Mouse (Mus musculus) embryo, embryonic 11 days (tissue): ENCODE results near the gene Slk.

Experiments used
- DNase-seq: peaks from one replicate; pipeline ENCODE4 v3.0.0-alpha.2; 2015

Slk gene

GRCm38 (mm10) chr19:47654896-47655295 lies 75.4 kb downstream of the Slk start:
- no peak for DNase-seq

- peak; percentile 76 for DNase-seq
These were observed 79.5 kb downstream of the Slk start for GRCm38 (mm10) chr19:47658914-47659535.

DNA sequence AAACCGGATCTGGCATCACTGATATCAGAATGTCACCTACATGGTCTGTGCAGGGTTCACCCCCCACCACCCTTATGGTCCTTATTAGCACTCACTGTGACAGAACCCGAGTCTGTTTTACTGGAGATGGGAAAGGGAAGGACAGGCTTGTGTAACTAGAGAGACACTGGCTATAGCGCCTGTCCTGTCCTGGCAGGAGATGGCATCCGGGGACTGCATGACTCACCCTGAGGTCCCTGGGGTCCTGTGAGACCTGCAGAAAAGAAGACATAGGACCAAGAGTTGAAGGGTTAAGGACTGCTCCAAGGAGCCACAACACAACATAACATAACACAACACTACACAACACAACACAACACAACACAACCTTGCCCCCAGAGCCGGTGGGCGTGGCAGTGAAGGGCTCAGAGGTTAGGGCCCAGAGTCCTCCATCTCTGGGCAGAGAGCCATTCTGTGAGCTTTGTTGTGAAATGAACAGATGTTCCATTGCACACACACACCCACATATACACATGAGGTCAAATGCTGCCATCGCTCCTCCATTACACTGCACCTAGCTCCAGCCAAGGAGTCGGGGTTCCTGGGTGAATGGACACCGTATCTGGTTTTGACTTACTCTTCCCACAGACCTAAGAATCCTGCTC lies 80.4 kb downstream of the Slk start:
- no peak for DNase-seq

DNA sequence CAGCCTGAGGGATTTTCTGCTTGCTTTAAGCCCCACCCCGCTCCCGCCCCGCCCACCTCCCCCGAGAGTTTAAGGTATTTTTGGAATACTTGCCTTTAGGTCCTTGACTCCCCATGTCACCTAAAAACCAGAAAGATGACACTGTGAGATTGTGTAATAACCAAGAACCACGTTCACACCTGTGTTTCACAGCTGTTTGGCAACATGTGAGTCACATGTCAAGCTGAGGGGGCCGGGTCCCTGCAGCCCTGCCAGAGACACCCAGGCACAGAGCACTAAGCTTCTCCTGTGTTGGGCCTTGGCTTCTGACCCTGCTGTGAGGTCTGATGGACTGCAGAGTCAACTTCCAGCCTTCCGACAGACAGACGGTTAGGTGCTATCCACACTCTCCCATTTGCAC lies 88.1 kb downstream of the Slk start:
- DNase-seq: no peak

DNA sequence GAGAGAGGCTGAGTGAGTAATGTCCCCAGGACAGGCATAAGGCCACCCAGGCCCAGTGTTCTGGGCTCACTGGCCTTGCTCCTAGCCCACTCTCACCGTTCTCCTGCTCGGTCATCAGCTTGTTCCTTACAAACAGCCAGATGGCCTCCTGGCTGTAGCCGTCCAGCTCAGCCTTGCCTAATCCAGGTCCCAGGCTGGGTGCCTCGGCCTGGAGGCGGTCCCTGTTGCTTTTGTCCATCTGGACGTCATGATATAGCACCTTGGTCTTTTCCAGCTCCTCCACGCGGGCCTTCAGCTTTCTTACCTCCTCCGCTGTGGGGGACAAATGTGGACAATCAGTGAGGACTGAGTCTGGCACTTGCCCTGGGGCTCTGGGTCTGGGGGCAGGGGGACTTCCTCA lies 88.9 kb downstream of the Slk start:
- peak; percentile 14 for DNase-seq

DNA sequence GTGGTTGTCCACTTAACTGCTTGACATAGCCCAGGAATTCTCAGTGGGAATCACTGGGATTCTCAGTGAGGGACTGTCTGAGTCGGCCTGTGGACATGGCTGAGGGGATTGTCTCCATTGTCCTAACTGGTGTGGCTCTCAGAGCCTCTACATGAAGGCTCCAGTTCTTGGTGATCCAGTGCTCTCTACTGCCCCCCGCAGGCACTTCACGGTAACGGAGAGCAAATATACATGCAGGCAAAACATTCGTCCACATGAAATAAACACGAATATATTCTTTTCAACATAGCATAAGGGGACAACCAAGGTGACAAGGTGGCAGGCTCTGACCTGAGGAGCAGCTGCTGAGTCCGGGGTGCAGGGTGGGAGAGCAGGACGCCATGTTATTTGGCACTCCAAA lies 94.9 kb downstream of the Slk start:
- DNase-seq: peak; percentile 55

DNA sequence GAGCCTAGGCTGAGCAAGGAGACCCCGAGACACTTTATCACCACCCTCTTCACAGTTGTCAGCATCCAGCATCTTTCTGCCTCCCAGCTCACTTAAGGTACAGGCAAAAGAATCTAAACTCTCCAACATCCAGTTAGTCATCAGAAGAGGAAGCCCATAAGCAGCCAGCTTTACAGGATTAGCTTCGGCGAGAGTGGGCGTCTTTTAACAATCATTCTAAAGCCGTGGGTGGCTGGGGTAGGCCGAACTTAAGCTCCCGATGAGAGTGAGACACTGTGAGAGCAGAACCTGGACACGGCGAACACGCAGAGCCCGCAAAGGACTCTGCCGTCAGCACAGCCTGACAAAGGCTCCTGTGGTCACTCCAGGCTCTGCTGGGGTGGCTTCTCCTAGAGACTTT lies 99.2 kb downstream of the Slk start:
- no peak for DNase-seq

GRCm38 (mm10) chr19:47689592-47689991 lies 110.1 kb downstream of the Slk start:
- DNase-seq: no peak

GRCm38 (mm10) chr19:47691994-47692393 lies 112.5 kb downstream of the Slk start, which contains the start of gene Col17a1:
Gene Col17a1 (minus strand): TSS chr19:47692094.
- DNase-seq: no peak
